Mouse (Mus musculus): ENCODE results near the gene Top3b.
"Not testable (repeated sequence)": the region's sequence is repeated elsewhere in the genome, so short reads cannot be mapped to it uniquely, and the experiment has no call there.

Top3b gene

GRCm38 (mm10) chr16:16897056-16897584, 26.6 kb downstream of the Top3b start:
- peak; percentile 11 for DNase-seq (ENCODE audit: low read depth, low spot score)

GRCm38 (mm10) chr16:16902329-16902728, 31.8 kb downstream of the Top3b start:
- DNase-seq (ENCODE audit: low read depth, low spot score): no peak

- no peak for DNase-seq (ENCODE audit: low read depth, low spot score)
These were observed 32.7 kb downstream of the Top3b start for GRCm38 (mm10) chr16:16903188-16903587.

- DNase-seq (ENCODE audit: low read depth, low spot score): peak; percentile 6
These were observed 37.3 kb downstream of the Top3b start for GRCm38 (mm10) chr16:16907799-16908198.

- peak; percentile 76 for DNase-seq (ENCODE audit: low read depth, low spot score)
These were observed 41.4 kb downstream of the Top3b start for GRCm38 (mm10) chr16:16911641-16912597.

GRCm38 (mm10) chr16:16913440-16913839, 42.9 kb downstream of the Top3b start:
- no peak for DNase-seq (ENCODE audit: low read depth, low spot score)

GRCm38 (mm10) chr16:16918441-16919117, 48.0 kb downstream of the Top3b start:
- DNase-seq (ENCODE audit: low read depth, low spot score): no peak

GRCm38 (mm10) chr16:16921021-16921435, 50.5 kb downstream of the Top3b start:
- DNase-seq (ENCODE audit: low read depth, low spot score): no peak

- no peak for DNase-seq (ENCODE audit: low read depth, low spot score)
These were observed 53.9 kb downstream of the Top3b start for GRCm38 (mm10) chr16:16924481-16924880.

GRCm38 (mm10) chr16:16926536-16926935, 56.0 kb downstream of the Top3b start:
- no peak for DNase-seq (ENCODE audit: low read depth, low spot score)

GRCm38 (mm10) chr16:16928908-16929307, 58.4 kb downstream of the Top3b start:
- not testable (repeated sequence) for DNase-seq (ENCODE audit: low read depth, low spot score)

- DNase-seq (ENCODE audit: low read depth, low spot score): no peak
These were observed 59.8 kb downstream of the Top3b start for GRCm38 (mm10) chr16:16930326-16930725.

GRCm38 (mm10) chr16:16930810-16931296, 60.3 kb downstream of the Top3b start:
- no peak for DNase-seq (ENCODE audit: low read depth, low spot score)

GRCm38 (mm10) chr16:16939543-16939942, 69.0 kb downstream of the Top3b start:
- no peak for DNase-seq (ENCODE audit: low read depth, low spot score)

GRCm38 (mm10) chr16:16941078-16941477, 70.5 kb downstream of the Top3b start:
- DNase-seq (ENCODE audit: low read depth, low spot score): no peak

Measured in forelimb bud, embryonic 11.5 days (tissue).